Mouse (Mus musculus): ENCODE measurements around the gene Ube2o. TPM values are rescaled to one million over a fixed set of nuclear protein-coding genes. Genes with fewer than 3 reads are reported as not detected.
A peak's percentile ranks its signal among the peaks of the same experiment; 100 is the strongest.

Gene Ube2o
- total RNA-seq, 1 experiment from 2014 or later = 21.9 TPM

DNA sequence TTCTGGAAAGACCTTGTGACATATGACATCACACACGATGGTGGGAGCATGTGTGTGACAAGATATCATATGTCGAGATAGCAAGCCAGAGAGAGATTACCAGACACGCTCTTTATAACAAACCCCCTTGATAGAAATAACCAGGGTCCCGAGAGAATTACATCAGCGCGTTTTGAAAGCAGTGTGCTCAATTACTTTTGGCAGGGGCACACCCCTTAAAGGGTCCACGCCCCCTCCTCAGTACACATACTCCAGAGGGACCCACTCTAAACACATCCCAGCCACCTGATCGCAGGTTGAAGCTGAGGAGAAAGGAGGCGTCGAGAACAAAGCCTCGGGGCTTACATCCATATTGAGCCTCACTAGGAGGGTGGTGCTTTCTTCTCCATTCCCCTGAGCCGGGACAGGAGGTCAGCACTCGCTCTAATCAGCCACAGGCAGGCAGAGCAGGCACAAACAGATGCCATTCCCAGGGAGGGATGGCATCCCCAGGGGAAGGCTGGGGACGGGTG, 7.8 kb upstream of the Ube2o start:
- no peak for ATAC-seq (replicated peaks; ENCODE audit: insufficient number of reproducible peaks, low FRiP score, low TSS enrichment, poor library complexity, severe bottlenecking)

DNA sequence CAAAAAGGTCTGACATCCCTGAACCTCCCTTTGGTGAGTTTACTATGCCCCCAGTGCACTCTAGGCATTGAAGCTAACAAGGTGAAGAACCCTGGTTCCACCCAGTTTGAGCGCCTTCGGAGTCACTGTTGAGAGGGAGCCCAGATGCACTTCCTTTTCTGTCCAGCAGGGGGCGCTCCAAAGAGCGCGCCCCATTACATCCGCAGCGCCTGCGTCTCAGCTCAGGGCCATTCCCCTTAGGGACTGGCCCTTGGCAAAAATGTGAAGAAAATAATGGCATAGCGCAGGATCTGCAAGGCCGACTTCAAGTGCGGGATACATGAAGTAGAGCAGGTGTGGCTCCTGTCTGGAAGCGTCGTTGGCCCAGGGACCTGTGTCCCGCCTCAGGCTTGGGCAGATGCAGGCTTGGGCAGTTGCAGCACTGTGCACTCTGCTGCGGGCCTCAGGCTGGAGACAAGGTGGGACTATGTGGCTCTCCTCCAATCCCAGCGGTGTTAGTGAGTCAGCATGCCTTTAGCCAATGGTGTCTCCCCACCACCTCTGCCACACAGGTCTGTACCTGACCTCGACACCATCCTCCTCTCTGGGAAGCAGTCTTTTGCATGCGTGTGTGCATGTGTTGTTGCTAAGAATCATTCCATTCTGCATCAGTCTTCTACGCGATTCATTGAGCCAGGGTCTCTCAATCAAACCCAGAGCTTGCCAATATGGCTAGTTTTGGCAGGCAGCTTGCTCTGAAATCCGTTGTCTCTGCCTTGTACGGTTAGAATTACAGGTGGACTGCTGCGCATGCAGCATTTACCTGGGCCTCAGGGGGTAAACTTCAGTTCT, 5.8 kb upstream of the Ube2o start:
- ATAC-seq (replicated peaks; ENCODE audit: insufficient number of reproducible peaks, low FRiP score, low TSS enrichment, poor library complexity, severe bottlenecking) = peak; percentile 84

DNA sequence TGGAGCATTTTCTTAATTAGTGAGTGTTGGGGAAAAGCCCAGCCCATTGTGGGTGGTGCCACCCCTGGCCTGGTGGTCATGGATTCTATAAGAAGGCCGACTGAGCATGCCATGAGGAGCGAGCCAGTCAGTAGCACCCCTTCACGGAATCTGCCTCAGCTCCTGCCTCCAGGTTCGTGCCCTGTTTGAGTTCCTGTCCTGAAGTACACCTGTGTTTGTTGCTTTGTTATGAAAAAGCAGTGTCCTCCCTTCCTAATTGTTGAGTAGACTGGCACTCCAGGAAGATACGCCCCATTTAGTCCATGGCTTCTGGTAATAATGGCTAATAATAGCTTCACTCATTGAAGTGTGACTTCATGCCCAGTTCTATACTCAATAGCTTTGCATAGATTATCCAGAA, 5.1 kb upstream of the Ube2o start, which contains the start of gene Aanat:
Gene Aanat, plus strand, starts transcription at position 123 of the 400 bp plus-strand sequence.
- no peak for ATAC-seq (replicated peaks; ENCODE audit: insufficient number of reproducible peaks, low FRiP score, low TSS enrichment, poor library complexity, severe bottlenecking)

DNA sequence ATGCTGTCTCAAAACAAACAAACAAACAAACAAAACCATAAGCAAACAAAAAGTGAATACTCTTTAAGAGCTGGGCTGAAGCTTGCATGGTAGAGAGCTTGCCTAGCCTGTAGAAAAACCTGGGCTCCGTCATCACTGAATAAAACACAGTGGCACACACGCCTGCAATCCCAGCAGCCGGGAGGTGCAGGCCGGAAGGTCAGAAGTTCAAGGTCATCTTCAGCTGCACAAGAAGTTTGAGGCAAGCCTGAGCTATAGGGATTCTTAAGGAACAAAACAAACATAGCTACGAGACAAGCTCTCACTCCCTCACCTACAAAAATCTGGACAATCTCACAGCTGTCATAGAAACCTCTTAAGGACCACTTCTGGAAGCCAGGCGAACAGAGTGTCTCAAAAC, 4.4 kb upstream of the Ube2o start:
- no peak for ATAC-seq (replicated peaks; ENCODE audit: insufficient number of reproducible peaks, low FRiP score, low TSS enrichment, poor library complexity, severe bottlenecking)

DNA sequence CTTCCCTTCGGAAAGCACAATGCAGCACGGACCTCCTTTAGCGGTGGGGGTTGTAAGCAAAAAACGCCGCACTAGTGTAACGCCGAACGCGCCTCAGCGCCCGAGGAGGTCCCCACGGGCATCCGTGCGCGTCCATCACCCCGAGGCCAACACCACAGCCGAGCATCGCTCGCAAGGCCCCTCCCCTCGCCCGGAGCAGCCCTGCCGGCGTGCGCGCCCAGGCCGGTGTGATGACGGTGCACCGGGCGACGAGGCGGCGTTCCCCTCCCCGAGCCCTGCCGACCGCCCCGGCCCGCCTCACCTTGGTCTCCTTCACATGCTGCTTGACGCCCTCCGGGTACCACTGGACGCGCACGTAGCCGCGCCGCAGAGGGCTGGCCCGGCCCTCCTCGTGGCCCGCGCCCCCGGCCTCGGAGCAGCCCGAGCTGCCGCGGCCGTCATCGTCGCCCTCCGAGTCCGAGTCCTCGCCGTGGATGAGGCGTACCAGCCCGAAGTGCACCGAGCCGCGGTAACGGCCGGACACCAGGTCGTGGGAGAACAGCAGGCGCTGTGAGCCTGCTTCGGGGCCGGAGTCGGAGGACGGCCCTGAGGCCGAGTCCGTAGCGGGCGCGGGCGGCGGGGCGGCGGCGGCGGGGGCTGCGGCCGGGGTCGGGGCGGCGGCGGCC, 404 bp downstream of the Ube2o start:
- peak; percentile 28 for ATAC-seq (replicated peaks; ENCODE audit: insufficient number of reproducible peaks, low FRiP score, low TSS enrichment, poor library complexity, severe bottlenecking)

DNA sequence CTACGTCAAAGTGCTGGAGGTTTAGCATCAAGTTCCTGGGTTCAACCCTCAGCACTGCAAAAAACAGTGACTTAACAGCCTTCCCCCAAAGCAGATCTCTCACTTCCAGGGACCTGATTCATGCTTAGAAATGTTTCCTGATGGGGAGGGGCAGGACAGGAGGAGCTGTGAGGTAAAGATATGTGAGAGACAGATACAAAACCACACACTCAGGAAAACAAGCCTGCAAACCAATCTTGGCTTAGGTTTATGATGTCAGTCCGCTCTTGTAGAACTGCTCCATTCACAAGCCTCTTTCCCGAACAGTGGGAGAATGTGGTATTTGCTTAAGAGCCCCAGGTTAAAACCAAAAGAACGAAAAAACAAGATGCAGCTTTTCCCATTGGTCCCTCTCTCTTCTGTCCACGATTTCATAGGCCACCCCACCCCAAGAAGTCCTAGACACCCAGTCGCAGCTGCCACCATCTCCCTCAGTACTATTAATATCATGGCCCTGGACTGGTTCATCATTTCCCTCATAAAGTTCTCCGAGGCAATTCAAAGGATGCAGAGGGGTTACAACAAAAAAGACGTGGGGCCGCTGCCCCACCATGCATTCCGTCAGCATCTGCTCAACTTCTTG, 1.1 kb downstream of the Ube2o start:
- ATAC-seq (replicated peaks; ENCODE audit: insufficient number of reproducible peaks, low FRiP score, low TSS enrichment, poor library complexity, severe bottlenecking) = no peak

DNA sequence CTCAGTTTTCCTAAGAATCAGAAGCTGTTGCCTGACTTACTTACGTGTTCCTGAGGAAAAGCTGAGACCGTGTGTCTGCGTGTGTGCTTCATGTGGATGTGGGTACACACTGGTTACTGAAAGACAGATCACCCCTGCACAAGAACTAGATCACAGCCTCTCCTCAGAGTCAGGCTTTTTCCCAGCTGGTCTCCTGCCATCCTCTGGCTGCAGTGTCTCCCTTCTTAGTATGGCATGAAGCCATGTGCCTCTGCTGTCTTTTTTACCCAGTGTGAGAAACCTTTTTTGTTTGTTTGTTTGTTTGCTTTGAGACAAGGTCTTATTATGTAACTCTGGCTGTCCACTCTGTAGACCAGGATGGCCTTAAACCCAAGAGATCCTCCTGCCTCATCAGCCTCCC, 2.0 kb downstream of the Ube2o start:
- ATAC-seq (replicated peaks; ENCODE audit: insufficient number of reproducible peaks, low FRiP score, low TSS enrichment, poor library complexity, severe bottlenecking) = no peak

DNA sequence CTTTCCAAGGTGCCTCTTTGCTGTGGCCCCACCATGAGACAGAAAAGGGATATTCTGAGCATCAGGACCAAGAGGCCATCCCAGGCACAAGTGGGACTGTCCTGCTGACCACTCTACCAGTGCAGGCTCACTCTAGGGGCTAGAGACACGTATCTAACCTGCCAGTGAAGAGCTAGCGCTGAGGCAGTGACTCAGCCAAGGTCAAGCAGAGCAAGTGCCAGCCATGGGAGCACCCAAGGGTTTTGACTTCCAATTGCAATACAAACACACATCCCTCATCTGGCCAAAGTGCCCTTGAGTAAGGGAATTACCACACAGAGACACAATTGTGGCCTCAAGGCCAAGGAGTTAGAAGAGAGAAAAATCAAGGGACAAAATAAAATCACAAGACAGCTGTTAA, 5.9 kb downstream of the Ube2o start:
- no peak for ATAC-seq (replicated peaks; ENCODE audit: insufficient number of reproducible peaks, low FRiP score, low TSS enrichment, poor library complexity, severe bottlenecking)

DNA sequence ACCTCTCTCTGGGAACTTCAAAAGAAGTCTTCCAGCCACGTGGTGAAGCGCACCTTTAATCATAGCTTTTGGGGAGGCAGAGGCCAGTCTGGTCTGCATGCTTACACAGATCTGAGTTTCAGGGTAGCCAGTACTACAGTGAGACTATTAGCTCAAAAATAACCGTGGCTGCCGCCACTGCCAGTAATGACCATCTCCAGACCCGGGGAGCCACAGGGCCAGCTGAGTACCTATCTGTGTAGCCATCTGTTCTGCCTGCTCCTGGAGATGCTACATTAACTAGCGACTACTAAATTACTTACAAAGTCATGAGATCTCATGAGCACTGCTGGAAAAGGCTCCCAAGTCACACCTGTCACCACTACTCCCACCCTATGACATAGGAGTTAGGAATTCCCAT, 6.3 kb downstream of the Ube2o start:
- ATAC-seq (replicated peaks; ENCODE audit: insufficient number of reproducible peaks, low FRiP score, low TSS enrichment, poor library complexity, severe bottlenecking) = no peak

DNA sequence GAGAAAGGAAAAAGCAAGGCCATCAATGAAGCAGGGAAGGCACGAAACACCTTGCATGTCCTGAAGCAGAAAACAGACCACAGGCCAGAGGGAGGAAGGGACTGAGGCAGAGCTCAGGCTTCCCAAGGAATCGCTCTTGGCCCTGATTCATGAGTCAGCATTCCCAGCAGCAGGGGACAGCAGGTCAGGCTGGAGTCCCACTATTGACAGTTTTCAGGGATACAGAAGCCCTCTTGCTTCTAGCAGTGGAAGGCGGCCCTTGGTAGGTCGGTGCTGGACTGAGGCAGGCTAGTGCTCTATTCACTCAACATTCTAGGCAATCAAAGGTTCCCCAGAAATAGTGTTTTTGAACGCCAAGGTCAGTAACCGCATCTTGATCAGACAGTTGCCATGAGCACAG, 6.8 kb downstream of the Ube2o start:
- no peak for ATAC-seq (replicated peaks; ENCODE audit: insufficient number of reproducible peaks, low FRiP score, low TSS enrichment, poor library complexity, severe bottlenecking)

DNA sequence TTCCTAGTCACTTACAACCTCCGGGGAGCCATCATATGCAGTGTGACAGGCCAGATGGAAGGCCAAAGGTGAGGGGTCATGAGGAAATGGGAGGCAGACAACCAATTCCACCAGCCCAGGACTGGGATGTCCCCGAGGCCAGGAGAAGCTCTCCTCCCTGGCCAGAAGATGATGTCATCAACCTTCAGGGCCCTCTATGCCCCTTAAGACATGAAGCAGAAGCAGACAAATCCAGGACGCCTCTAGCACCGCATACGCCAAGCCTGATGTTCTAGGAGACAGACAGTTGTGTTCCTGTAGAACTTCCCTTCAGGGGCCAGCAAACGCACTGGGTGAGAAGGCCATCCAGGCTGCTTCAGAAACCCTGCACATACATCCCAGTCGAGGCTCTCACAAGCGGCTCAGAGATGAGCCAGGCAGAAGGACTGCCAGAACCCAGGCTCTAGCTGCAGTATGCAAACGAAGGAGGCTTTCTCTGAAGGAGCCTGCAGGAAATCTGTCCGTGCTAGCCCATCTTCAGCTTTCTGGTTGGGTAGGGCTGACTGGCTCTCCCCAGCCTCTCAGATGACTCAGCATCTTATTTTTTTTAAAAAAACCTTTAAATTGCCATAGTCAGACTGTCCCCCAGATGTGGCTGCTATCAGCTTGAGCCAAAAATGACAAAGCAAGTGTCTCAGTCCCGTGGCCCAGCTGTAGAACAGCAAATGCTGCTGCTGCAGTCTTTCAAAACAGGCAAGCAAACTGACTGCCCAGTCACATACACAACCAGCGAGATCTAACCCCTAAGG, 8.3 kb downstream of the Ube2o start:
- no peak for ATAC-seq (replicated peaks; ENCODE audit: insufficient number of reproducible peaks, low FRiP score, low TSS enrichment, poor library complexity, severe bottlenecking)

DNA sequence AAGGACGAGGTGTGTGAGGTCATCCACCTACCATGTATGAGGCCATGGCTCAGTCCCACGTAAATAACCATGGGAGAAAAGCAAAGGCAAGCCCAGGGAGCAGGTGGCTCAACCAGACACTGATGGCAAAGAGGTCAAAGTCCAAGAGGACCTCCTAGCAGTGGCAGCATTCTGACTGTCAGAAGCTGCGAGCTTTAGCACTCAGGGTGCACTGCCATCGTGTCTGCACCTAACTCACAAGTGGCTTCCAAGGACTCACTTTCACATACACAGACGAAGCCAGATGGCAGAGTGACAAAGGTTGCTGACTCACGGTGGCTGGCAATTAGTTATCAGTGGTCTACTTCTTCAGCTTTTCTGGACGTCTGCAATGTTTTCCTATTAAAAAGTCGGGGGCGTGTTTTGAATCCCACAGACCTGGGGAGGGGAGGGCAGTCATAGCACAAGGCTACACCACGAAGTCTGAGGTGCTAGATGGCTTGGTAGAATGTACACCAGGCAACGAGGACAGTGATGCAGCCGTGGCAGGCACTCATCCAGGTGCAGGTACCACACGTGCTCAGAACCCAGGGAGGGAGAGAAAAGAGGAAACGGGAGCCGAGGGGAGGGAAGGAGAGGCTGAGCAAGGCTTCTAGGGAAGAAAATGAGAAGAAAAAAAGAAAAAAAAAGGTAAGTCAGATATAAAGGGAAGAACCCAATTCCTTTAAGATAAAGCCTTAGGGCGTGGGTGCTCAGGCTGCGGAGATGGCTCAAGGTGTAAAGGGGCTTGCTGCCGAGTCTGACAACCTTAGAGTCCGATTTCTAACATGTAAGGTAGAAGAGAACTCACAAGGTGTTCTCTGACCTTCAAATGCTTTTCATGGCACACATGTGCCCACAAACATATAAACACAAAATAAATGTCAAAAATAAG, 9.2 kb downstream of the Ube2o start:
- no peak for ATAC-seq (replicated peaks; ENCODE audit: insufficient number of reproducible peaks, low FRiP score, low TSS enrichment, poor library complexity, severe bottlenecking)

DNA sequence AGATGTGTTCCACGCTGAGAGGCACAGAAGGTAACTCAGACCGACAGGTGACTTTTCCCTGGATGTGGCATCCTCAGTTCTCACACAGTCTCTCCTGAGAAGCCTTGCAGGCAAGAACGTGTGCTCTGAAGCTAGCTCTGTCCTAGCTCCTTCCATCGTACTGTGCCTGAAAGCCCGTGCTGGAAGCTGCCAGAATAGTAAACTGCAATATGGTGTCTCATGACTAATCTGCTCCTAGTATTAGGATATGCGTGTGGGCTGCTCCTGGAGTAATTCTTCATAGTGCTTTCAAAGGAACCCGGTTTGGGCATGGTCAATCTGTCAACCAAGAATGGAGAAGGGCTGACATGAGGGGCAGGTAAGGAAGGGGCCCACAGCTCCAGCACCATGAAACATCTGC, 10.4 kb downstream of the Ube2o start:
- no peak for ATAC-seq (replicated peaks; ENCODE audit: insufficient number of reproducible peaks, low FRiP score, low TSS enrichment, poor library complexity, severe bottlenecking)

DNA sequence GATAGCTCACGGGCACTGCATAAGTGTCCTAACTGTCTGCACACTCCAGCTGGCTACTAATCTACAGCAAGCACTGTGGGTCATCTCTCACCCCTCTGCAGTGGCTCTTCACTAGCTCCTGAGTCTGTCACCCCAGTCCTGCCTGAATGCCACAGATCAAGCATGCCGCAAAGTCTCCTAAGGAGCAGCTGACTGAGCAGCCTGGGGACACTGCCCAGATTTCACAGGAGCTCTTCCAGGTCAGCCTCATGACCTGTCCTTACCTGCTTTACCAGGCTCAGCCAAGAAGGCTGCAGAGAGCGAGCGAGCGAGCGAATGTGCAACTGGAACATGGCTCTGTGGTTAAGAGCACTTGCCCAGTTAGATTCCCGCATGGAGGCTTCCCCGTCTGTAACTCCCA, 13.7 kb downstream of the Ube2o start:
- ATAC-seq (replicated peaks; ENCODE audit: insufficient number of reproducible peaks, low FRiP score, low TSS enrichment, poor library complexity, severe bottlenecking) = no peak

DNA sequence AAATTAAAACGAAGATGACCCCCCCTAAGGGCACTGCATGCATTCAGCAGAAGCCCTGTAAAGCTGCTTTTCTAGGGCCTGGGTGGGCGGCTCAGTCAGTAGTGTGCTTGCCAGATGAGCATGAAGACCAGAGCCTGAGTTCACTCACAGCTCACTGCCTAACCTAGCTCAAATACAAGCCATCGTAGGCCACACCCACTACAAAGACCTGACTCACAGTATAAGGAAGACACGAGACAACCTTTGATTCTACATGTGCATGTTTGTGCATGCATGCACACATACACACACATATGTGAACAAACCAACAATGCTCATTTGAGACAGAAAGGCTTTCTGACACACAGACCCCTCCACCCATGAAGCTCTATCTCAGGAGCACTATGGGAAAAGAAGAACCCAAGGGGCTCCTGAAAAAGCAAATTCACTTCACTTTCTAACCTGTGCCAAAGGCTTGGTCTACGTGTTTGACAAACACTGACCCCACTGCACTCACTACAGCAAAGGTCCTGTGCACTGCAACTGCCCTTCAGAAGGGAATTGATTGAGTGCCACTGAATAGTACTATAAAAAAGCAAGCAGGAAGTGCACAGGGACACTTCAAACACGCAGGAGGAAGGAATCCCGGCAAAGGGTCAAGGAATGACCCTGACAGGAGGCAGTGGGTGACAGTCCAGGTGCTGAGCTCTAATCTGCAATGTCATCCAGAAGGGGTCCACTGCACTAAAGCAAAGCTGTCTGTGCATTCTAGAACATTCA, 15.8 kb downstream of the Ube2o start:
- no peak for ATAC-seq (replicated peaks; ENCODE audit: insufficient number of reproducible peaks, low FRiP score, low TSS enrichment, poor library complexity, severe bottlenecking)

DNA sequence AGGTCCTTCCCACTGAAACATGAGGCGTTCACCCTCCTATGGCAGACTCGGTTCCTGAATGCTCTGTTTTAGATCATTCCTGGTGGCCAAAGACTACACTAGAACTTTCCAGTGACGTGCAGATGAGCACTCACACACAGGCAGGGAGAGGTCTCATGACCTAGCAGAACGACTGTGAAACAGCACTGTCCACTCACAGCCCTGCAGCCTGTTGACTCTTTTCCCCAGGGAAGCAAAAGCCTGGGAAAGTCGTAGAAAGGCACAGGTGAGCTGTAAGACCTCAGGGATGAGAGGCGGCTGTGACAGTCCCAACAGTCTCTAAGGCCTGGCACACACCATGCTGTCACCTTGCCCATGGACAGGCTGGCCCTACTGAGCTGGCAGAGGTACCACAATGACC, 24.9 kb downstream of the Ube2o start:
- ATAC-seq (replicated peaks; ENCODE audit: insufficient number of reproducible peaks, low FRiP score, low TSS enrichment, poor library complexity, severe bottlenecking) = no peak

DNA sequence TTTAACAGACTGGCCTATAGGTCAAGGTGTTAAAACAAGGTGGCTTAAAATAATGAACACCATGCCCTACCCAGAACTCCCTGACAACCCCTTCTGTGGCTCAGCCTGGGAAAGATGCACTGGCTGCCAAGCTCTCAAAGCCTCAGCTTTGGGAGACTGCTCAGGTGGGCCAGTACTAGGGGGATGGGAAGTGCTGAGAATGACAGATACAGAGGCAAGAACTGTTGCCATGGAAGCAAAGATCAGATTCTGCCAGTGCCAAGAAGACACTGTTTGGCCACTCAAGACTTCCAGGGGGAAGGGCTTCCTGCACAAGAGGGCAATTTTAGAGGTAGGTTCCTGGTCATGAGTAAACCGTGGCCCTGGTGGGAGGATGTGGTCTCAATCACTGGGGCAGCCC, 25.7 kb downstream of the Ube2o start:
- ATAC-seq (replicated peaks; ENCODE audit: insufficient number of reproducible peaks, low FRiP score, low TSS enrichment, poor library complexity, severe bottlenecking) = no peak

Data from monocyte, adult 5-6 weeks (primary cell).